ENCODE assay signal across 7 mouse cellular contexts in the genomic region with DNA sequence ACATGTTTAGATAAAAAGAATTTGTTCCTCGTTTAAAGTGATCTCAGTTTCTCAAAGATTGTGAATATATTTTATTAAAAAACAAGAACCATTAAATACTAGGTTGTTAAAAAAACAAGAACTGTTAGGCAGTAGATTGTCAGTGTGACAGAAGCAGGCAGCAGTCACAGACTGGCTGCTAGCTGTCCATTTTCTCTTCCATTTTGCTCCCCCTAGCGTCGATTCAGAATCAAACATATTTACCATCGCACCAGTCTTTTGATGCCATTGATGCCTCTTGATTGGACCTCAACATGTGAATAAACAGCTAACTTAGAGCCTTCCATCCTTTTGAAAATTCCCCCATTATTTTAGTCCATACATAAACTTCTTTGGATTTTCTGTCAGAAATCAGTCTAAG.
DNase-seq lines count a peak whose midpoint lies in the region; ATAC-seq and TF ChIP-seq lines count a peak whose summit lies in the region.

No protein-coding gene starts in this region.

- WGBS in forebrain, embryonic 14.5 days = 61% methylated on average over 4 of the region's 4 CpGs

- no peak overlapping the region for H3K9ac ChIP-seq in forebrain, embryonic 14.5 days (ENCODE audit: low read length)

- CTCF ChIA-PET in Patski (lab: Charles Lee) = interaction anchor here (0.7 to 3.0 kb wide), 18 partner anchors 8 to 111 kb away, joined by 3 to 23 read pairs (median 4); no protein-coding TSS in a partner anchor

- in situ Hi-C loops in Patski (cut with MboI; ENCODE audit: low pct_unique_long_range_greater_than_20kb) = loop anchor here (5.0 kb wide), 1 partner anchor 77 kb away; no protein-coding TSS in a partner anchor

- H3K4me1 ChIP-seq in forebrain, embryonic 14.5 days (ENCODE audit: control insufficient read depth, insufficient read depth, low read length) = no peaks in the 10 kb centered on the region

- H3K36me3 ChIP-seq in forebrain, embryonic 14.5 days (ENCODE audit: control insufficient read depth, insufficient read depth, low read length) = peaks cover 39% of the 10 kb centered on the region

- peak; percentile 74 for ATAC-seq in CD4-positive, CD25-positive, alpha-beta regulatory T cell, adult 4 months
- ATAC-seq in Patski = no peak
- ATAC-seq in forebrain, embryonic 14.5 days = peak; percentile 42

- peak; percentile 34 to 36 for DNase-seq in kidney, postnatal 36 days
- DNase-seq in kidney, adult 9 months = no peak
- DNase-seq in Patski (ENCODE audit: low read depth, low spot score) = no peak
- DNase-seq in forebrain, embryonic 14.5 days (ENCODE audit: low spot score) = peak; percentile 69
- no peak for DNase-seq in adrenal gland, postnatal 25 days
- no peak for DNase-seq in B cell, adult 2 months

- H3K4me2 ChIP-seq in forebrain, embryonic 14.5 days (ENCODE audit: low read length) = no peak overlapping the region

- no peak overlapping the region for H3K27ac ChIP-seq in forebrain, embryonic 14.5 days (ENCODE audit: low read depth, low read length)

- peak; percentile 66 for TF ChIP-seq CTCF in Patski (IDR thresholded peaks at IDR 0.05)

- POLR2A ChIA-PET in Patski (lab: Charles Lee) = no interaction called here

- H3K9me3 ChIP-seq in forebrain, embryonic 14.5 days (replicated peaks; ENCODE audit: control insufficient read depth, low read length) = no peaks in the 10 kb centered on the region

- H3K27me3 ChIP-seq in Patski = no peaks in the 10 kb centered on the region
- H3K27me3 ChIP-seq in forebrain, embryonic 14.5 days (replicated peaks; ENCODE audit: control insufficient read depth, insufficient read depth, low read length) = no peaks in the 10 kb centered on the region

- H3K4me3 ChIP-seq in forebrain, embryonic 14.5 days (ENCODE audit: low read depth, low read length) = no peak overlapping the region

Comparison
In these comparisons a context has a peak if more than half of its experiments do, and no peak if none do; other contexts are left out.
1. DNase-seq: peak in kidney, postnatal 36 days (2 of 2) and forebrain, embryonic 14.5 days (single experiment); none in kidney, adult 9 months (single experiment), Patski (single experiment), adrenal gland, postnatal 25 days (single experiment) and B cell, adult 2 months (0 of 2).